Mouse (Mus musculus): Measurements from ENCODE around the gene Pilra. TPM values are rescaled to one million over a fixed set of nuclear protein-coding genes. Genes with fewer than 3 reads are reported as not detected.

The Pilra gene
- polyA plus RNA-seq, 1 experiment: 5.4 TPM

- DNase-seq (ENCODE audit: low read depth): no peak
Measured at GRCm38 (mm10) chr5:137823455-137824045, 12.5 kb downstream of the Pilra start.

GRCm38 (mm10) chr5:137822602-137823001, 13.5 kb downstream of the Pilra start:
- DNase-seq (ENCODE audit: low read depth): peak; percentile 38

GRCm38 (mm10) chr5:137822126-137822525, 14.0 kb downstream of the Pilra start:
- no peak for DNase-seq (ENCODE audit: low read depth)

- no peak for DNase-seq (ENCODE audit: low read depth)
Measured at GRCm38 (mm10) chr5:137817466-137818222, 18.4 kb downstream of the Pilra start.

- DNase-seq (ENCODE audit: low read depth): no peak
Measured at GRCm38 (mm10) chr5:137808316-137808715, 27.8 kb downstream of the Pilra start.

- no peak for DNase-seq (ENCODE audit: low read depth)
Measured at GRCm38 (mm10) chr5:137806158-137806557, 29.9 kb downstream of the Pilra start.

DNA sequence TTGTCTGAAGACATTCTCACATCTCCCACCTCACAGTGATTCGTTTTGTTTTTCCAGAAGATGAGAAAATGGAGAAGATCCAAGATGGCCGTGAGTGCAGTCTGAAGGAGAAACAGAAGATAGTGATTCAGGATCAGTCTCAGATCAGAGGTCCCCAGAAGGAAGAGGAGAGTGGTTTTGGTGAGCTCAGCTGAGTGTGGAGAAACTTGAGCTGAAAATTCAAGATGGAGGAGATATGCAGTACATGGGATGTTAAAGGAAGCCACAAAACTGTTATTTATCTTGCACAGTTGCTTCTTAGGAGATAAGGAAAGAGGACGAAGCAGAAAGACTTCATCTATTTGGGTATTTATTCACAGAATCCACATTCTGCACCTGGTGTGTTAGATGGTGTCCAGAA, 35.2 kb downstream of the Pilra start:
- DNase-seq (ENCODE audit: low read depth): no peak

- DNase-seq (ENCODE audit: low read depth): no peak
Measured at GRCm38 (mm10) chr5:137796606-137797005, 39.5 kb downstream of the Pilra start.

- no peak for DNase-seq (ENCODE audit: low read depth)
Measured at GRCm38 (mm10) chr5:137791553-137791952, 44.5 kb downstream of the Pilra start.

DNA sequence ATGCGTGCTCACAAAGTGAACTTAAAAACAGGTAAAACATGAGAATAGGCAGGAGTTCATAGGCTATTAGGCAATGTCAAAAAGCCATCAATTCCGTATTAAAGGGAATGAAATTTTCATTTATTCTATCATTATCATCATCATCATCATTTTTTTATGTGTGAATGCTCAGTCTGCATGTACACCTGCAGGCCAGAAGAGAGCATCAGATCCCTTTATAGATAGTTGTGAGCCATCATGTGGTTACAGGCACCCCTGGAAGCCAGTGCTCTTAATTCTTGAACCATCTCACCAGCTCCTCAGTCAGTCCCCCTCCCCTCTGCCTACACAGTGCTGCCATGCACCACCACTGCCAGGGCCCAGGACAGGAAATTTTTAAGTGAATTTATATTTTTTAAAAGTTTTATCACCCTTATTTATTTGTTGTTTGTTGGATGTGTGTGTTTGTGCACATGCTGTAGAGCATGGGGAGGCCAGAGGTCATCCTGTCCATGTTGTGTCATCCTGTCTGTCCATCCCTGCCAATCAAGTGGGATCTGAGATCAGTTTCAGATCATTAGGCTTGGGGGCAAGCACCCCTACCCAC, 47.0 kb downstream of the Pilra start:
- DNase-seq (ENCODE audit: low read depth): no peak

GRCm38 (mm10) chr5:137788171-137788570, 47.9 kb downstream of the Pilra start:
- DNase-seq (ENCODE audit: low read depth): no peak

GRCm38 (mm10) chr5:137787151-137787928, 48.7 kb downstream of the Pilra start, which contains the start of the genes Mepce and Zcwpw1:
Gene Mepce (minus strand): TSS chr5:137787655.
Gene Zcwpw1 (plus strand): TSS chr5:137787798.
- no peak for DNase-seq (ENCODE audit: low read depth)

- peak; percentile 90 for DNase-seq (ENCODE audit: low read depth)
Measured at GRCm38 (mm10) chr5:137786109-137786942, 49.8 kb downstream of the Pilra start.

- no peak for DNase-seq (ENCODE audit: low read depth)
Measured at GRCm38 (mm10) chr5:137785164-137786031, 50.7 kb downstream of the Pilra start.

DNA sequence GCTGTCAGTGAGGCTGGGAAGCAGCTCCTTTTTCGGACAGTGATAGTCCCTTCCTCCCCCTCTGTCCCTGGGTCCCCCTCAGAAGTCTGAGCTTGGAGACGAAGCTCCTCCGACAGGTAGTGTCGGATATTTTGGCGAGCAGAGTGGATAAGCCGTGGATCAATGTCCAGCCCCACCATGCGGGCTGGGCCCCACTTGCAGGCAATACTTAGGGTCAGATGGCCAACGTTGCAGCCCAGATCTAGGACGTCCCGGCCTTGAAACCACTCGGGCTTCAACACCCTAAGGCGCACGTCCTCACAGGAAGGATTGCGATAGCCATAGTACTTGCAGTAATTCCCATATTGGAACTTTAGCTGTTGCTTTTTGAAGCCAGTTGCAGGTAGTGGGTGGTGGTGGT, 51.5 kb downstream of the Pilra start:
- DNase-seq (ENCODE audit: low read depth): no peak

GRCm38 (mm10) chr5:137783901-137784540, 52.1 kb downstream of the Pilra start:
- no peak for DNase-seq (ENCODE audit: low read depth)

- no peak for DNase-seq (ENCODE audit: low read depth)
Measured at GRCm38 (mm10) chr5:137782776-137783522, 53.1 kb downstream of the Pilra start.

GRCm38 (mm10) chr5:137781661-137782060, 54.4 kb downstream of the Pilra start:
- DNase-seq (ENCODE audit: low read depth): no peak

Data from gonadal fat pad, adult 2 months (tissue).